Mouse (Mus musculus): ENCODE results near the gene Pdrg1.

Gene Pdrg1

DNA sequence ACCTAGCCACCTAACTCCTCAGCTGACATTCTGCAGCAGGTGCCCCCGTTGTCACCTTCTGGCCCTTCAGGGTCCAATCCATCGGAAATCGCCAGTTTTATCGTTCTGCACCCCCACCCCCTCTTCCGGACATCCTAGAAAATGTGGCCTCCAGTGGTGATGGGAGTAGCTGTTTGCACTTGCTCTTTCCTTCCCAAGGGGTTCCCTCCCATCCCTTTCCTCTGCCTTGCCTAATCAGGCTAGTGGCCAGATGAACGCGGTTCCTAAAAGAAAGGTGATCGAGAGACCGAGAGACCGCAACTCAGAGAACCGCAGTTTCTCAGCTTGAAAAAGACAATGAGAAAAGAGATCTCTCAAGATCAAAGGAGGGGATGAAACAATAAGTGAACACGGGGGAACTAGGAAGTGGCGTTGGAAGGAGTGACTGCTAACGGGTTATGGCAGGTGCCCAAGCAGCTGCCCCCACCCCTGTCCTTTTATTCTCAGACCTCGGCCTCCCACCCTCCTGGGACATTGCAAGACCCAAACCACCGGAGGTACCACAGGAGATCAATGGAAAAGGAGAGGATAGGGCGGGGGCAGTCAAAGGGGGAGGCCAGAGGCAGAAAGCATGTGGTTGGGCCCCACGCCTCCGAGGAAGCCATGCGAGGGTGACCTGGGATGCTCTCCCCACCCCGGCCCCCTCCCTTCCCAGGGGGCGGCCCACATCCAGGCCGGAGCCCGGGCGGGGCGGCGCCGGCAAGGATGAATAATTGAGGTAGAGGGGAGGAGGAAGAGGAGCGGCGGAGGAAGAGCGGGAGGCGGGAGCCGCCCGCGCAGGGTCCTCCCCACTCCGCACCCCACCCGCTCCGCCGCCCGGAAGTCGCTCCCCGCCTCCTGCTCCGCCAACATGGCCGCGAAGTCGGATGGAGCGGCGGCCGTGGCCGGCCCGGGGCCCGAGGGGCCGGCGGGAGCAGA lies 16.2 kb upstream of the Pdrg1 start, which contains the start of gene Xkr7:
TSS of gene Xkr7 (plus strand) at position 727 of the 957 bp plus-strand sequence.
- no peak for DNase-seq

DNA sequence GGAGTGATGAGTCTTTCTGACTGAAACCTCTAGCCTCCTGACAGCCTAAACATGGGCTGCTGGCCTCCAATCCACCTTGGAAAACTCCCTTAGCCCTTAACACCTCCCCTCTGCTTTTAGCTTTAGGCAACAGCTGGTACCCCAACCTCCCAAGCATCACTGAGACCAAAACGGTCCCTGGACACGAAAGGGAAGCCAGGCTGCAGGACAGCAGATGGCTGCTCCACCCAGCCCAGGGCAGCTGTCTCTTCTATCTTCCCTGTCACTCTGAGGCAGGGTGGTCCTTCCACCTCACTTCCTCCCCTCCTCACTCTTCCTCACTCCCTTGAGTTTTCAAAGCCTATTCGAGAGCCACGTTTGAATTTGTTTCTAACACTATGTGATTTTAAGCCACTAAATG lies 15.2 kb upstream of the Pdrg1 start:
- no peak for DNase-seq

DNA sequence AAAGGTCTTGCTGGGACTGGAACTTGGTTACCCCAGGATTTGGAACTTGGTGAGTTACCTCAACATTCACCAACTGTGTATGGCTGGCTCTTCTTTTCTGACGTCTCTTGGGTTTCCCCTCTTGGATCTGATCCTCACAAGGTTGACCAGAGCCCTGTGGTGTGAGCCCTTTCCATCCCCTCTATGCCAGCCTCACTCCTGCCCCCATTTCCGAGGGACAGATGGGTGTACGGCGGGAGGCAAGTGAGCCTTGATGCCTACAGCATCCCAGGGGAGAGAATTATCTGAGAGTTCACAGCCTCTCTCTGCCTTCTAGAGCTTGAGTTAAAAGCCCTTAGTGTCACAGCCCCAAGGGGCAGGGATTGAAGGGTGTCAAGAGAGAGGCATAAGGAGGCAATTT lies 12.3 kb upstream of the Pdrg1 start:
- DNase-seq, result no peak

DNA sequence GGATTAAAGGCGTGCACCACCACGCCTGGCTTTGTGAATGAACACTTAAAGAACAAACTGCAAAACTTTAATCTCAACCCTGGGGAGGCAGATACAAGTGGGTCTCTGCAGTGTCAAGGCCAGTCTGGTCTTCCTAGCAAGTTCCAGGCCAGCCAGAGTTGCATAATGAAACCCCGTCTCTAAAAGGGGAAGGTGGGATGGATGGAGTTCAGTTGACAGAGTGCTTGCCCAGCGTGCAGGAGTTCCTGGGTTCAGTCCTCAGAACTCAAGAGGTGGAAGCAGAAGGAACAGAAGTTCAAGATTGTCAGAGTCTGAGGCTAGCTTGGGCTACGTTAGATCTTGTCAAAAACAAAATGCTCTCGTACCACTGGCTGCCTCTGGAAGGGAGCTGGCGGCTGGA lies 10.8 kb upstream of the Pdrg1 start:
- DNase-seq, result no peak

DNA sequence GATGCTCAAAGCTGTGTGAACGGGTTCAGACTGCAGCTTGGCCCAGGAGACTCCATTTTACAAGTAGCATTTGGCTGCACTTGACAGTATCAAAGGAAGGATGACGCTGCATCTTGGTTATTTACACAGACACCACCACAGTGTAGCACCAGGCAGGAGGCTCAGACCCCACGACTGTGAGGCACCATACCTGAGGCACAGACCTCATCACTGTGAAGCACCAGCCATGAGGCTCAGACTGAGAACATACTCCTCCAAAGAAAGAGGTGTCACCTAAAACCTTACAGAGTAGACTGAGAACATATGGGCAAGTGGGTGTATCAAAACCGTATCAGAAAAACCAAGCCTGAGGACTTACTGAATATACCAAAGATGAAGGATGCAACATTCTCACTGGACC lies 7.6 kb upstream of the Pdrg1 start:
- DNase-seq, result no peak

DNA sequence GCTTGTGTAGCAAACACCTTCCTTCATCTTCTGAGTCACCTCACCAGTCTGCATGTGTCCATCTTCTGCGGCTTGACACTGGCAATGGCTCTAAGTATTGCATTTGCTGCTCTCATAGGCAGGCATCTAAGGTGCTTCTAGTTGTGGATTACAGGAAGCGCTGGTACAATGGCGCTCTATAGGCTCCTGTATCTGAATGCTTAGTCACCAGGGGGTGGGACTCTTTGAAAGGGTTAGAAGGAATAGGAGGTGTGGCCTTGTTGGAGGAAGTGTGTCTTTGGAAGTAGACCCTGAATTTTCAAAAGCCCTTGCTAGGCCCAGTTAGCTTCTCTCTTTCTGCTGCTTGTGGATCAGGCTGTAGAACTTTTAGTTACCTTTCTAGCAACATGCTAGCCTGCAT lies 5.9 kb upstream of the Pdrg1 start:
- no peak for DNase-seq

DNA sequence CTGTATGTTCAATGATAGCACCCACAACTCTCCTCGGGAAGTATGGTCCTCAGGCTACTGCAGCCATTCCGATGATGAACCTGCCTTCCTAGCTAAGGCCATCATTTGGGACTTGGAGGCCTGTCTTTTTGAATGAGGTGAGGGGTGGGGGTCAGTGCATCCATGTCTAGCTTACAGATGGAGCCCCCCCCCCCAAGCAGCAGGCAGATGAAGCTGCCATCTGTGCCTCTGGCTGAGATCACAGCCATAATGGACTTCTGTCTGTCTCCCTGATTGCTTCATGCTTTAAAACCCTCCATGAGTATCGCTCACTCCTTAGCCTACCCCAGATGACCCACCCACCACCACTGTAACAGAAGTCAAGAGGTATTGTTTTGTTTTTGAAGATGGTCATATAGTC lies 4.1 kb upstream of the Pdrg1 start:
- DNase-seq, result no peak

DNA sequence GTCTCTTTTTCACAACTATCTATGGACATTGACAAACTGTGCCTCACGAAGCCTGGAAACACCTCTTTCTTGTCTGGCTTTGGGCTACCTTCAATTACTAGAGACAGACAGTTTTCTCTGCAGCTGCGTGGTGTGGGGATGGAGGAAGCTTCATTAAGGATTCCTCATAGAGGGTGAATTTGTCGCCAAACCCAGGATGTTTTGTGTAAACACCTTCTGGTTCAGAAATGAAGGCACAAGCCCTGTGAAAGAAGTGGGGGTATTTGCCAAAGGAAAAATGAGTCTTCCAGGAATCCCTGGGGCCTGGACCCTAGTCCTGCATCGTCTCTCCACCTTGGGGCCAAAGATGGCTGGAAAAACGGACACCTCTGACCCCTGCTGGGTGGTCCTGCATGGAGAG lies 1.6 kb upstream of the Pdrg1 start:
- no peak for DNase-seq

DNA sequence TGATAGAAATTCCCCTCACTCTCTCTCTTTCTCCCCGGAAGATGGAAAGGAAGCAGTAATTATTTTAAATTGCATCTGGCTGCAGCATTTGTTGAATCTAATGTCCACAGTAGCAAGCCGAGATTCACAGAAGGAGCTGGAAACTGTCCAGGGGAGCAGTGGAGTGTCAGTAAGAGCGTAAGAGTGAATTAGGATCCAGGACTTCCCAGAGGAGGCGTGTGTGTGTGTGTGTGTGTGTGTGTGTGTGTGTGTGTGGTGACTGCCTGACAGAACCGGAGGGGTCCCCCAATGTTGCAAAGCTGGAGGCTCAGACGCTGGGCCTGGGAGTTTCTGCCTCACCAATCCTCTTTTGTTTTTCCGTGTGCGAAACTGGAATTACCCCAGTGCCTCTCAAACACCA lies 577 bp upstream of the Pdrg1 start:
- no peak for DNase-seq

DNA sequence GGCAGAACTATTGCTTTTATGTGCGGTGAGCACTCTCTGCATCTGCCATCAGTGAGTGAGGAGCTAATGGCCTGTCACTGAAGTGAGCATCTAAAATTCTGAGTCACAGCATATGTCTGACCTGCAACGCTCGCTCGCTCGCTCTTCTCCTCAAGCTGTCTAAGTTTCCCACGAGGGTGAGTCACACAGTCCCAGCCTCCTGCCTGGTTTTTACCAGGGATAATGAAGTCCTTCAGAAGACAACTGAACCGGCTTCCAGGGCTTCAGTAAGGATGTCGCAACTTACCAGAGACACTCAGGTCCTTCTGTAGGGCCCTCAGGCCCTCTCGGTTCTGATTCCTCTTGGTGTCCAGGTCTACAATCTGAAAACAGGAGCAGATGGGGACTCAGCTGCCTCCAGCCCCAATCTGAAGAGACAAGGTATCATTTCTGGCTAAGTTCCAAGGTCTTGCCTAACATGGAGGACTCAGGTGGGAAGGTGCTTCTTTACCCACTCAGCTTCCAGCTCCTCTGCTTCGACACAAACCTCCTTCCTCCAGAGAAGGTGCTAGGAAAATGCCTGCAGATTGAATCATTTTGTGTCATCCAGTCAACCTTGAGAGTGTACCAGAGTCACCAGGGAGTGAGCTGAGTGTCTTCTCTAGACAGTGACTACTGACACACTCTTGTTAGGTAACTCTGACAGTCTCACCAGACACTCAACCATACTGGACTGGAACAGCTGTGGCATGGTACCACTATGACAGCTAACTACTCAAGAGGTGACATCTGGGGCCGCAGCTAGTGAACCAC lies 1.3 kb downstream of the Pdrg1 start:
- no peak for DNase-seq

DNA sequence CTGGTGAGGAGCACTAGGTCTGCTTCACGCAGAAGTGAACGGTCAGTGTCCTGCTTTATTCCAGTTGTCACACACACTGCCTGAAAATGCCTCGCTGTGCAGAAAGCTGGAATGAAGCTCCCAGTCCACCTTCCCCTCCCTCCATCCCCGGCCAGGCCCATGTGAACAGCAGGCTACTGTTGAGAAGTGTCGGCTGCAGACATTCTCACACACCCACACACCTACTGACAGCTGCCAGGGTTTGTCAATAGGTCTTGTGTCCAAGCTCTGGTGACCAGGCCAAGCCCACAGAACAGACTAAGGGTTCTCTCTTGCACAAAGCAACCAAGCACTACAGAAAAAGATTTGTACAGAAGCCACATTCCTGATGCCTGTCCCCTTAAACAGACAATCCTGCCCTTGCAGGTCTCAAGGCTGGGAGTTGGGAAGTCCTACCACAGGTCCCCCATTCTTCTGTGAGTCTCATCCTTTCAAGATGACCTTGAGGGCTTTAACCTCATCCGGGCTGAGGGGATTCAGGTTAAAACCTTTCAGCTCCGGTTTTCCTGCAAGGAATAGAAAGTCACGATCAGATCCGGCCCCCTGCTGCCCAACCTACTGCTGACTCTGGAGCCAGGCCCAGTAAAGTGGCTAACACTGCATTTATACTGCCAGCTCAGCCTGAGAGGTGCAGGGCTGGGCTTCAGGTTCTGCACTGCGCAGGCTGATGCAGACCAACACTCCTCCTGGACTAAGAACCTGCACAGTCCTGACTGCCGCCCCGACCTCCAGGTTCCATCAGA lies 5.8 kb downstream of the Pdrg1 start:
- no peak for DNase-seq

DNA sequence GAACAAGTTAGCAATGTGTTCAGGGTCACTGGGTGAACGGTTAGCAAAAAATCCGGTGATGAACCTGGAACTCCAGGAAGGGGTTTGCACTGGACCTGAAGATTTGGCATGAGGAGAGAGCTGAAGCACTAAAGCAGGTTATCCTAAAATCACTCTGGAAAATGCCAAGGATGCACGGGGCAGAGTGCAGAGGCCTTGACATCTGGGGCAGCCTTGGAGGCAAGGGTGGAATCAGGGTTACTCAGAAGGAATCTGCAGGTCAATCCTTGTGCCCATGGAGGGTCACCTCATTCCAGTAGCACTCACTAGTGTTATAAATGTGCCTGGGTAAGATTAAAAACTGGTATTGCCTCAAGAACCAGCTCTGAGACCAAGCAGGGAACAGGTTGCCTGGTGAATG lies 9.2 kb downstream of the Pdrg1 start:
- no peak for DNase-seq

DNA sequence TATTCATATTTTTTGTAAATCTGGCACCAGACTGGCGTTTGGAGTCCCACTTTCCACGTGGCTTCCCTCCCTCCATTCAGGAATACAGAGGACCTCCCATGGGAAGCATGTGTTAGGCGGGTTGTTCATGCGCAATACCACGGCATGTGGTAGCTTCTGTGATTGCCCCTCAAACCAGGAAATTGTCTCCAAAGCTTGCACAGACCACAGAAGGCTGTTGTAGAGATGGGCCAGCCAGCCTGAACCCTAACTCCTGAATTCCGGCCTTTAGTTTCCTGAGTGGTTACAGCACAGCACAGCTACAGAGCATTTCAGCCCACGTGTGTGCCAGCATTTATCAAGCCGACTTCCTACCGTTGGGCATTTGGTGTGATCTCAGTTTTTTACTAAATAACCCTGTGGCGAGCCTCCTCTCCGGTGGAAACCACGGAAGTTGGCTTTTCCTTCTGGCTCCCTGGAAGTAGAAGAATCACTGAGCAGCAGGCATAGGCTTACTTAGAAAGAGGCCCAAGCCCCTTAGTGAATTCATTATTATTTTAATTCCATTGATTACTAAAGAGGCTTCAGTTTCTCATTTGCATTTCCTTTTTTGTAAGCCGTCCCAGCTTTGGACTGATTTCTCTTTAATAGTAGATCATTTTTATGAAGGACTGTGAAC lies 11.4 kb downstream of the Pdrg1 start:
- DNase-seq, result no peak

DNA sequence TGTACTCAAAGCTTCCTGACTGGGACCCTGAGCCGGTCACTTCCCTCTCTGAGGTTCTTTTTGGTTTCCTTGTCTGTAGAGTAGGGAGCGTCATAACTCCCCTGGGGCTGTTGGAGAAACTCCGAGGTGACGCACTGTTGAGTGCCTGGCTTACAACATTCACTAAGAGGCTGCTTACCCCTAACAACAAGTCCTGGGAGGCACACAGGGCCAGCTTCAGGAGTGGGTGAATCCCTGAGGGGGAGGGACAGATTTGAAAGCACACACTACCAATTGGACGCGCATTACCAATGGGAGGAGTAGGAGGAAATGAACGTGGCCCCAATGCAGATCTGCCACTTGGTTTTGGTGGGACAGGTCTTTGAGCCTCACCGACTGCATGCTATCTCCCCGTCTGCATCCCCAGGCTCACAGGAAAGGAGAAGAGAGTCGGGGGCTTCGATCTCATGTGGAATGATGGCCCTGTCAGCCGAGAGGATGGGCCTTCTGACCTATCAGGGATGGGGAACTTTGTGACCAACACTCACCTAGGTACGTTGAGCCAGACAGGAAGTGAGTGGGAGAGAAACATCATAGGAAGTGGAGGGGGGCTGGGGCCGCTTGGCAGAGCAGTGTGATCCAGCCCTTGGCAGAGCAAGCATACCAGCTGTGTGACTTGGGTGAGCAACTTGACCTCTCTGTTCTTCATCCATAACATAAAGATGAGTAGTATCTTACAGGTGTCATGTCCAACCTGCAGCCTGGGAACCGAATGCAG lies 12.6 kb downstream of the Pdrg1 start:
- DNase-seq, result no peak

DNA sequence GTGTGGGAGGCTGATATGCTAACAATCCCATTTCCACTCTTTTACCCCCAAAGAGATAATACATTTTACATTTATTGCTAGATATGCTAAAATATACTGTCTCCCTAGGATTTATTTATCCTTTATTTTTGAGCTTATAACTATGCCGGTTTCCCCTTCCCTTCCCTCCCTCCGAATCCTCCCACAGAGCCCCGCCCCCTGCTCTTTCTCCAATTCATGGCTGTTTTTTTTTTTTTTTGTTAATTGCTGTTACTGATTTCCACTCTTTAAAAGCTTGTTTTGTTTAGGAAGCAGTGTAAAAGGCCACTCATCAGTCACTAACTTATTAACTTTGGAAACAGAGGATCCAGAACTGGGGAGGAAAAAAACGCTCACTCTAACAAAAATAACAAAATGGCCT lies 18.2 kb downstream of the Pdrg1 start:
- DNase-seq, result no peak

DNA sequence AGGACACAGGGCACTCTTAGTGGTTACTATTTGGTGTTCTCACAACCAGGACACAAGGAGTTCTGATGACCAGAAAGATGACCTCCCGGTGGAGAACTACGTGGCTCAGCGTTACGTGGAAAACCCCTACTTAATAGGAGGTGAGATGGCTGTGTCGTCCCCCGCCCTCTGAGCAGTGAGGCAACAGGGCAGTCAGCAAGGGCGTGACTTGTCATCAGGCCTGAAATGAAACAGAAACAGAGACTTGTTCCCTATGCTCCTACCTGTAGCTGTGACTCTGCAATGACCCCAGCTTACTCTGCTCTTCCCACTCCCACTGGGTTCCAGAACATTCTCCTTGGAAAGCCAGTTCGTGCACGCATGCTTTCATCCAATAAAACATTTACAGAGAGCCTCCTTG lies 23.7 kb downstream of the Pdrg1 start:
- no peak for DNase-seq

DNA sequence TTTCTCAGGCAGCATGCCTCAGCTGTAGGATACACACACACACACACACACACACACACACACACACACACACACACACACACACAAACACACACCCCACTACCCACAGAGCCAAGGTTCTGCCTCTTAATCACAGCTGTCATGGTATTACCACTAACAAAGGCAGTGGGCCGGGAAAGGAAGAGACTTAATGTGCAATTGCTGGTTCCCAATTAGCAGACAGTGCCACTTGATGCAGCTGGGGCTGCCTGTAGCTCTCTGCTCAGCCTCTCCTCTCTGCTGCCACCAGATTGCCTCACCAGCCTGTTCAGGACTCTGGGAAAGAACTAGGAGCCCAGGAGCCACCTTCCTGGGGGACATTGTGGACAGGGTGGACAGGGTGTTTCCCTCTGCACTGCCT lies 29.6 kb downstream of the Pdrg1 start:
- no peak for DNase-seq

DNA sequence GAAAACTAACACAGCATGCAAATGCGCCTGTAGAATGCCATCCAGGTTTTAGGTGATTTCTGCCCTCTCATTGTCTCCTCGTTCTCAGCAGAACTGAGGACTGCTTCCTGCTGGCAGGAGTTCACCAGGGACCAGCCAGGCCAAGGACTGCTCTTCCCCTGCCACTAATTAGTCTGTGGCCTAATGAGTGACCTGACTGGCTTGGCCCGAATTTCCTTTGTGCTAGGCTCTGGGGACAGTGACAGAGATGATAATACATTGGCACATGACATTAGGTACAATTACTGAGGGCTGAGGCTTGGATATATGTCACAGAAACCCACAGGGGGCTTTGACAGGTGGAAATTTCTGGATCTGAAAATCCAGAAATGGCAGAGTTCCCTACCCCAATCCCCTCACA lies 38.2 kb downstream of the Pdrg1 start:
- no peak for DNase-seq

DNA sequence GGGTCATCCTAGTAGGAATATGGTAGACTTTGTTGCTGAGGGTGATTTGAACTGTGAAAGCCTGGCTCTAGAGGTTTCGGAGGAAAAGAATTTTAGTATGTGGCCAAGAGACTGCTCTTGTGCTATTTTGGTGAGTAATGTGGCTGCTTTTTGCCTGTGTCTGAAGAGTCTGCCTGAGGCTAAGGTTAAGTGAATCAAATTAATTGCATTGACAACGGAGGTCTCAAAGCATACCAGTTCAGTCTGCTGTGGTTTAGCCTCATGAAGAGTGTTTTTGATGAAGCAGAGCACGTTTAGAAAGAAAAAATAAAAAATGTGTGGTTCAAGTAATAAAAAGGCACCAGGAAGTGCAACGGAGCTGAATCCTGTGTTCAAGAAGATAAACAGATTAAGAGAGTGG lies 49.7 kb downstream of the Pdrg1 start:
- DNase-seq, result no peak

DNA sequence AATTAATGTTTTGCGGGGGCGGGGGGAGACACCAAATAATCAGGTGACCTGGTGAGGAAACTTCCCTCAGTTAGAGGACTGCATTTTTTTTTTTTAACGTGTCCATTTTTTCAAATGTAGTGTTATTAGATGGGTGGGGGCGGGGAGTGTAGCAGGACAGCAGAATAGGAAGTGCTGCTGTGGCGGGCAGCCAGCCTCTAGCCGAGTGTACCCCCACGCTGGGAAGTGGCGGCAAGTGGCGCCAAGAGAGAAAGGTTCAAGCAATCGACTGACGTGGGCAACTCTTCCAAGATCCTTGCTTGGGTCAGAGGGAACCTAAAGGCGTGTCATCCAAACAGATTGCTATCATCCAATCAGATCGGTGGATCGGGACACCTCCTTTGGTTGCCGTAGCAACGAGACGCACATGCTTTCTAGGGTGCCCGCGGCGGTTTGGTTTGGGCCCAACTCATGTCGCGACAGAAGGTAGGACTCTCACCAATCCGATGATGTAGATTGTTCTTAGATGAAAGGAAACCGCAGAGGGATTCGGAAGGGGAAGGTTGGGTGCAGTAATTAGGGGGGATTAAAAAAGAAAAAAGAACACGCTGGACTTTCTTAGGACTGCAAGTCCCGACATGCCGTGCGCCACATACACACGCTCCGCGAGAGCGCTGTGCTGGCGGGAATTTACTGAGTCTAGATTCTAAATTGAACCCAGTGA lies 53.0 kb downstream of the Pdrg1 start, which contains the start of gene Ttll9:
TSS of gene Ttll9 (plus strand) at position 395 of the 703 bp plus-strand sequence.
- peak; percentile 84 for DNase-seq
